Mouse (Mus musculus): Measurements from ENCODE around the gene Cdc7. TPM values are rescaled to one million over a fixed set of nuclear protein-coding genes. Genes with fewer than 3 reads are reported as not detected.

Cdc7 gene
- polyA plus RNA-seq, 1 experiment from 2014 or later: 37.0 TPM

GRCm38 (mm10) chr5:106989181-106989580 is 25.1 kb downstream of the Cdc7 start:
- no peak overlapping the region for H3K4me3 ChIP-seq (ENCODE audit: low read length)
- no peaks in the 10 kb centered on the region for H3K27me3 ChIP-seq (replicated peaks; ENCODE audit: control insufficient read depth, insufficient read depth, low read length)
- no peaks in the 10 kb centered on the region for H3K36me3 ChIP-seq (ENCODE audit: control insufficient read depth, insufficient read depth, low read length)
- H3K4me1 ChIP-seq (ENCODE audit: control insufficient read depth, insufficient read depth, low read depth, low read length): no peaks in the 10 kb centered on the region
- no peak overlapping the region for H3K27ac ChIP-seq (ENCODE audit: low read depth, low read length)
- no peak overlapping the region for H3K9ac ChIP-seq (ENCODE audit: low read depth, low read length)
- 71% methylated on average over 8 of the region's 8 CpGs for WGBS
- no peak overlapping the region for H3K4me2 ChIP-seq (ENCODE audit: low read length)
- ATAC-seq: no peak
- no peaks in the 10 kb centered on the region for H3K9me3 ChIP-seq (ENCODE audit: control insufficient read depth, low read length)

DNA sequence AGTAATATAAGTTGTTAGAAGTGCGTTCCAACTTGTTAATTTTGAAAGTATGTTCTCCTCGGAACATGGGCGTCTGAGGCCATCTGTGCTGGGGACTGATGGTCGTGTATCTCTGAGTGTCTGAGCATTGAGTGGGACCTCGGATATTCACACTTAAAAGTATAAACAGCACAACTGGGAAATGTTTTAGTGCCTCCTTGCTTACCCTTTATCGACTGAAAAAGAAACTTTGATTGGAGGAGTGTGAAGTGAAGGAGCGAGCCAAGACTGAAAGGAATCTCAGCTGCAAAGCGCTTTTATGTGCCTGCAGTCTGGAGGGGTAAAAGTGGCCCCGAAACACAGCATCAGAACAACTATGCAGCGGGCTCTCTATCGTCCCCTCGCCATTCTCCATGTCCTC is 25.7 kb downstream of the Cdc7 start:
- Histone ChIP-seq H3K36me3 (ENCODE audit: control insufficient read depth, insufficient read depth, low read length) (no peaks in the 10 kb centered on the region), H3K27me3 (replicated peaks; ENCODE audit: control insufficient read depth, insufficient read depth, low read length) (no peaks in the 10 kb centered on the region), H3K27ac (ENCODE audit: low read depth, low read length) (no peak overlapping the region), H3K4me3 (ENCODE audit: low read length) (no peak overlapping the region), H3K9me3 (ENCODE audit: control insufficient read depth, low read length) (no peaks in the 10 kb centered on the region), H3K4me2 (ENCODE audit: low read length) (no peak overlapping the region), H3K9ac (ENCODE audit: low read depth, low read length) (no peak overlapping the region), H3K4me1 (ENCODE audit: control insufficient read depth, insufficient read depth, low read depth, low read length) (no peaks in the 10 kb centered on the region)
- no peak for ATAC-seq
- WGBS: 81% methylated on average over 12 of the region's 12 CpGs

- ATAC-seq: peak; percentile 73; the same call in 1 of the 2 replicates
- no peaks in the 10 kb centered on the region for H3K9me3 ChIP-seq (ENCODE audit: control insufficient read depth, low read length)
- 50% methylated on average over 14 of the region's 14 CpGs for WGBS
These were observed 26.6 kb downstream of the Cdc7 start for GRCm38 (mm10) chr5:106990639-106991299.

GRCm38 (mm10) chr5:106991300-106991929 is 27.3 kb downstream of the Cdc7 start:
- H3K9ac ChIP-seq (ENCODE audit: low read depth, low read length): no peak overlapping the region
- ATAC-seq: no peak
- H3K36me3 ChIP-seq (ENCODE audit: control insufficient read depth, insufficient read depth, low read length): no peaks in the 10 kb centered on the region
- no peak overlapping the region for H3K4me2 ChIP-seq (ENCODE audit: low read length)
- no peak overlapping the region for H3K27ac ChIP-seq (ENCODE audit: low read depth, low read length)
- no peaks in the 10 kb centered on the region for H3K4me1 ChIP-seq (ENCODE audit: control insufficient read depth, insufficient read depth, low read depth, low read length)
- no peak overlapping the region for H3K4me3 ChIP-seq (ENCODE audit: low read length)
- 76% methylated on average over 8 of the region's 8 CpGs for WGBS
- no peaks in the 10 kb centered on the region for H3K27me3 ChIP-seq (replicated peaks; ENCODE audit: control insufficient read depth, insufficient read depth, low read length)
- H3K9me3 ChIP-seq (ENCODE audit: control insufficient read depth, low read length): no peaks in the 10 kb centered on the region

More at GRCm38 (mm10) chr5:106990639-106991299, 26.6 kb downstream of the Cdc7 start:
- Histone ChIP-seq H3K27ac (ENCODE audit: low read depth, low read length) (no peak overlapping the region), H3K4me2 (ENCODE audit: low read length) (no peak overlapping the region), H3K9ac (ENCODE audit: low read depth, low read length) (no peak overlapping the region), H3K27me3 (replicated peaks; ENCODE audit: control insufficient read depth, insufficient read depth, low read length) (no peaks in the 10 kb centered on the region), H3K4me3 (ENCODE audit: low read length) (no peak overlapping the region), H3K36me3 (ENCODE audit: control insufficient read depth, insufficient read depth, low read length) (no peaks in the 10 kb centered on the region), H3K4me1 (ENCODE audit: control insufficient read depth, insufficient read depth, low read depth, low read length) (no peaks in the 10 kb centered on the region)

GRCm38 (mm10) chr5:106994716-106995115 is 30.6 kb downstream of the Cdc7 start:
- Histone ChIP-seq H3K27ac (ENCODE audit: low read depth, low read length) (no peak overlapping the region), H3K4me1 (ENCODE audit: control insufficient read depth, insufficient read depth, low read depth, low read length) (no peaks in the 10 kb centered on the region), H3K4me3 (ENCODE audit: low read length) (no peak overlapping the region), H3K4me2 (ENCODE audit: low read length) (no peak overlapping the region), H3K9ac (ENCODE audit: low read depth, low read length) (no peak overlapping the region), H3K36me3 (ENCODE audit: control insufficient read depth, insufficient read depth, low read length) (no peaks in the 10 kb centered on the region), H3K27me3 (replicated peaks; ENCODE audit: control insufficient read depth, insufficient read depth, low read length) (no peaks in the 10 kb centered on the region), H3K9me3 (ENCODE audit: control insufficient read depth, low read length) (no peaks in the 10 kb centered on the region)
- 28% methylated on average over 3 of the region's 3 CpGs for WGBS
- no peak for ATAC-seq

DNA sequence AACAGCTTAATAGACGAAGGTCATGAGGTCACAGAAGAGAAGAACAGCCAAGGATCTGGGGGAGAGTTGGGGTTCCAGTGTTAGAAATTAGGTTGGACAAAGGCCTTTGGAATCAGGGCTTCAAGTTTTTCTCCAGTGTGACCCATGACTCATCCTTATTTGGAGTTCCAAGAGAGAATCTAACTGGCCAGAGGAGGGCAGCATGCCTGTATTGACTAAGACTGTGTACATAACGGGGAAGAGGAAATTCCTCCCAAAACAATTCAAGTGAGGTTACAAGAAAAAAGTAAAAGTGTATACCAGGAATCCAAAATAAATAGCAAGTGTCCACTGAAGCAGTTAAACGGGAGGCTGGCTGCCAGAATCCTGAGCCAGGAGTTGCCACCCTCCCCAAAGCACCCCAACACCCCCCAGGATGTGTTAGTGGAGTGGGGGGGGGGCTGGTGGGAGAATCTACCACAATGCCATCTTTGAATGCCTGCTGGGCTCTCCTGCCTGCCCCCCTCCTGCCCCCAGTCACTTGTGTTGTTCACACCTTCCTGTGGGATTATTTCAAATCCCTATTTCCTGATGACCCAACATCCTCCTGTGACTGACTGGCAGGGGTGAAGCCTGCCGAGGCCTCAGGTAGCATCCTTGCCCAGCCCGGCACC is 31.9 kb downstream of the Cdc7 start:
- Histone ChIP-seq H3K4me1 (ENCODE audit: control insufficient read depth, insufficient read depth, low read depth, low read length) (no peaks in the 10 kb centered on the region), H3K4me2 (ENCODE audit: low read length) (no peak overlapping the region), H3K9me3 (ENCODE audit: control insufficient read depth, low read length) (no peaks in the 10 kb centered on the region), H3K4me3 (ENCODE audit: low read length) (no peak overlapping the region), H3K27ac (ENCODE audit: low read depth, low read length) (no peak overlapping the region), H3K9ac (ENCODE audit: low read depth, low read length) (no peak overlapping the region), H3K36me3 (ENCODE audit: control insufficient read depth, insufficient read depth, low read length) (no peaks in the 10 kb centered on the region), H3K27me3 (replicated peaks; ENCODE audit: control insufficient read depth, insufficient read depth, low read length) (no peaks in the 10 kb centered on the region)
- 48% methylated on average over 5 of the region's 5 CpGs for WGBS
- peak; percentile 81 for ATAC-seq

- no peak for ATAC-seq
- Histone ChIP-seq H3K4me3 (ENCODE audit: low read length) (no peak overlapping the region), H3K4me1 (ENCODE audit: control insufficient read depth, insufficient read depth, low read depth, low read length) (no peaks in the 10 kb centered on the region), H3K9me3 (ENCODE audit: control insufficient read depth, low read length) (no peaks in the 10 kb centered on the region), H3K36me3 (ENCODE audit: control insufficient read depth, insufficient read depth, low read length) (no peaks in the 10 kb centered on the region), H3K4me2 (ENCODE audit: low read length) (no peak overlapping the region), H3K9ac (ENCODE audit: low read depth, low read length) (no peak overlapping the region), H3K27ac (ENCODE audit: low read depth, low read length) (no peak overlapping the region), H3K27me3 (replicated peaks; ENCODE audit: control insufficient read depth, insufficient read depth, low read length) (no peaks in the 10 kb centered on the region)
- 73% methylated on average over 7 of the region's 7 CpGs for WGBS
These were observed 32.6 kb downstream of the Cdc7 start for GRCm38 (mm10) chr5:106996539-106997244.

DNA sequence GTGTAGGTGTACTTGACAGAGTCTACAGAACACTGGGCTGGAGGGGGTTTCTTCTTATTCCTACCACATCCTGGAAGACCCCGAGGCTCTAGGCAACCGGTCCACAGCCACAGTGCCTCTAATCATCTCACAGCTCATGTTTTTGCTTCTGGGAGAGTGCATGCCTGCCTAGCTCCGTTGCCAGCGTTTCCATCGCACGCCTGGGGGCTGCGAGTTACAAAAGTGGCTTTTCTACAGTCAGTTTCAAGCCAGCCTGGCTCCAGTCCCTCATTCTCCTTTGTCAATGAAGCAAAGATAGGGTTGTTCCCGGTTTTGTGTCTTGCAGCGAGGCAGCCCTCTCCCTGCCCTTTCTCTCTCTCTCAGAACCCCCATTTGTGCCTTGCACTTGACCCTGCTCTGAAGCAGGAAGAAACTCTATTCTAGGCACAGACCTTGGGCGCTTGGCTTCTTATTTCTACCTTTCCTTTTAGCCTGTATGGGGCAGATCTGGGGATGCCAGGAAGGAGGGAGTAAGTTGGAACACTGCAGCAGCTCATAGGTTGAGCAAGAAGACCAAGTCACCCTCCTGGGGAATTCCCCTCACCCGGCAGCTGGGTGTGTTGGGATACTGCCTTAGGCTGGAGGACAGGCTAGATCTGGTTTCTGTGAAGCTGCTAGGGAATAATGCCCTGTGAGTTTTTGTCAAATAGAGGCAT is 37.4 kb downstream of the Cdc7 start:
- no peaks in the 10 kb centered on the region for H3K27me3 ChIP-seq (replicated peaks; ENCODE audit: control insufficient read depth, insufficient read depth, low read length)
- H3K36me3 ChIP-seq (ENCODE audit: control insufficient read depth, insufficient read depth, low read length): no peaks in the 10 kb centered on the region
- H3K27ac ChIP-seq (ENCODE audit: low read depth, low read length): peak overlapping the region; percentile 24; the same call in 1 of the 2 replicates
- H3K4me3 ChIP-seq (ENCODE audit: low read length): no peak overlapping the region
- peak; percentile 82 for ATAC-seq
- H3K4me1 ChIP-seq (ENCODE audit: control insufficient read depth, insufficient read depth, low read depth, low read length): no peaks in the 10 kb centered on the region
- WGBS: 36% methylated on average over 11 of the region's 11 CpGs
- no peak overlapping the region for H3K9ac ChIP-seq (ENCODE audit: low read depth, low read length)
- H3K9me3 ChIP-seq (ENCODE audit: control insufficient read depth, low read length): 0 out of 2 replicates have a peak, but pooled peaks cover 3% of the 10 kb centered on the region
- no peak overlapping the region; the same call in 1 of the 2 replicates for H3K4me2 ChIP-seq (ENCODE audit: low read length)

Measured in hindbrain, embryonic 16.5 days (tissue).